Mouse (Mus musculus) liver, embryonic 14.5 days (tissue): ENCODE results near the gene Bsx. TPM values are rescaled to one million over a fixed set of nuclear protein-coding genes. Genes with fewer than 3 reads are reported as not detected.

Source experiments
- ATAC-seq: fragments of 200-750 bp; cut with Nextera tagmentation; 2 replicates; pipeline ENCODE4 v1.8.0; 2017; ENCODE audit warnings: moderate number of reproducible peaks, mild to moderate bottlenecking, moderate library complexity; ENCODE audit not compliant: insufficient read depth
- DNase-seq, 3 experiments: peaks; one replicate each; pipeline ENCODE4 v3.0.0-alpha.2; 2012 to 2013; ENCODE audit warnings: low read depth in 3 of 3, low spot score in 3 of 3
- H3K27ac ChIP-seq: fragments of 300-500 bp; sonication (generic); 2 replicates; pipeline ENCODE4 v1.5.1; 2014; ENCODE audit warnings: moderate library complexity, mild to moderate bottlenecking, control low read depth, inconsistent platforms
- H3K27me3 ChIP-seq: fragments of 300-500 bp; sonication (generic); 2 replicates; pipeline ENCODE4 v1.6.1; 2014; ENCODE audit warnings: mild to moderate bottlenecking, low read length, moderate library complexity; ENCODE audit not compliant: control insufficient read depth, insufficient read depth
- H3K36me3 ChIP-seq: fragments of 300-500 bp; sonication (generic); replicated peaks from 2 replicates; pipeline ENCODE4 v1.6.1; 2014; ENCODE audit warnings: low read depth; ENCODE audit not compliant: control insufficient read depth, insufficient read depth
- H3K4me1 ChIP-seq, 2 experiments: fragments of 200-500 bp in 1 of 2; fragments of 300-500 bp in 1 of 2; sonication (generic) in 1 of 2; replicated peaks; 2 replicates each; pipeline ENCODE4 v1.6.1; 2012 to 2014; ENCODE audit warnings: antibody characterized with exemption in 1 of 2, inconsistent platforms in 1 of 2, low read length in 1 of 2; ENCODE audit not compliant: control insufficient read depth in 2 of 2, insufficient read depth in 2 of 2
- H3K4me2 ChIP-seq: fragments of 300-500 bp; sonication (generic); 2 replicates; pipeline ENCODE4 v1.6.1; 2014; ENCODE audit warnings: low read depth, mild to moderate bottlenecking, control low read depth, moderate library complexity
- H3K4me3 ChIP-seq, 2 experiments: fragments of 200-500 bp in 1 of 2; fragments of 300-500 bp in 1 of 2; sonication (generic) in 1 of 2; 2 replicates each; pipeline ENCODE4 v1.5.1; 2012 to 2014; ENCODE audit warnings: low read depth in 2 of 2, low read length in 2 of 2, mild to moderate bottlenecking in 2 of 2, control low read depth in 1 of 2, inconsistent platforms in 1 of 2, moderate library complexity in 1 of 2; ENCODE audit not compliant: insufficient read depth in 1 of 2
- H3K9ac ChIP-seq: fragments of 300-500 bp; sonication (generic); replicated peaks from 2 replicates; pipeline ENCODE4 v1.6.1; 2014; ENCODE audit warnings: mild to moderate bottlenecking, control low read depth, moderate library complexity
- H3K9me3 ChIP-seq: fragments of 300-500 bp; sonication (generic); 2 replicates; pipeline ENCODE4 v1.6.1; 2016; ENCODE audit warnings: low read length, mixed read lengths; ENCODE audit not compliant: control insufficient read depth
- CTCF ChIP-seq: IDR thresholded peaks from 2 replicates; pipeline ENCODE4 v1.5.1; 2016; ENCODE audit warnings: antibody characterized with exemption, low read depth, control low read depth
- EP300 ChIP-seq: IDR thresholded peaks from 2 replicates; pipeline ENCODE4 v1.6.1; 2016; ENCODE audit warnings: antibody characterized with exemption, low read depth
- WGBS: fragments of 180-500 bp; shearing (Covaris S2); extraction: QIAGEN DNeasy Blood & Tissue Kit; methylation state at CpG from one replicate; pipeline ENCODE4 v1.1.7; 2014; ENCODE audit not compliant: insufficient replicate concordance; 5-methylcytosine and 5-hydroxymethylcytosine counted together
- polyA plus RNA-seq, 2 experiments: library from polyadenylated mRNA; depleted of rRNA in 1 of 2; stranded (reverse) in 1 of 2; unstranded in 1 of 2; fragments of >200 nt; fragmentation: Nextera tagmentation in 1 of 2; extraction: Ambion mirVana in 1 of 2; gene quantifications; 2 replicates each; pipeline versions ENCODE4 v1.2.1 to v1.2.3; 2012 to 2014

Bsx gene
- polyA plus RNA-seq, 2 experiments = 0.01 TPM; not detected in 1

- Histone ChIP-seq H3K9ac (no peak overlapping the region), H3K9me3 (no peaks in the 10 kb centered on the region), H3K27me3 (peaks cover 91% of the 10 kb centered on the region), H3K4me3 (no peak overlapping the region), H3K36me3 (no peaks in the 10 kb centered on the region), H3K27ac (no peak overlapping the region), H3K4me2 (no peak overlapping the region), H3K4me1 (no peaks in the 10 kb centered on the region)
- no peak for ATAC-seq
- TF ChIP-seq CTCF (no peak), EP300 (no peak)
- 6% methylated on average over 5 of the region's 5 CpGs for WGBS
- DNase-seq = no peak
These were observed 2.8 kb downstream of the Bsx start for GRCm38 (mm10) chr9:40876693-40877092.

- DNase-seq = no peak
- no peaks in the 10 kb centered on the region for H3K36me3 ChIP-seq
- no peak overlapping the region for H3K9ac ChIP-seq
- 2% methylated on average over 42 of the region's 42 CpGs for WGBS
- H3K4me1 ChIP-seq = no peaks in the 10 kb centered on the region
- H3K9me3 ChIP-seq = no peaks in the 10 kb centered on the region
- ATAC-seq = no peak
- peaks cover 85% of the 10 kb centered on the region for H3K27me3 ChIP-seq
- no peak overlapping the region for H3K27ac ChIP-seq
- no peak overlapping the region for H3K4me2 ChIP-seq
- TF ChIP-seq EP300 (no peak), CTCF (no peak)
- 0 out of 4 replicates have a peak overlapping the region, but pooled peaks of 1 of the 2 experiments have one; percentile 16 for H3K4me3 ChIP-seq
These were observed 3.4 kb downstream of the Bsx start for GRCm38 (mm10) chr9:40877146-40877880.

- H3K36me3 ChIP-seq = no peaks in the 10 kb centered on the region
- peaks cover 80% of the 10 kb centered on the region for H3K27me3 ChIP-seq
- no peak overlapping the region for H3K9ac ChIP-seq
- H3K27ac ChIP-seq = no peak overlapping the region
- no peak overlapping the region for H3K4me2 ChIP-seq
- TF ChIP-seq CTCF (no peak), EP300 (no peak)
- WGBS = 1% methylated on average over 29 of the region's 29 CpGs
- ATAC-seq (no peak), DNase-seq (no peak)
- no peaks in the 10 kb centered on the region for H3K4me1 ChIP-seq
- H3K4me3 ChIP-seq = no peak overlapping the region
- no peaks in the 10 kb centered on the region for H3K9me3 ChIP-seq
These were observed 3.9 kb downstream of the Bsx start for GRCm38 (mm10) chr9:40877881-40878235.

- WGBS = 2% methylated on average over 32 of the region's 32 CpGs
These were observed 4.5 kb downstream of the Bsx start for GRCm38 (mm10) chr9:40878291-40878945.

GRCm38 (mm10) chr9:40878998-40879397, 5.1 kb downstream of the Bsx start:
- 4% methylated on average over 14 of the region's 14 CpGs for WGBS
- no peak for ATAC-seq

More at GRCm38 (mm10) chr9:40878291-40878945, 4.5 kb downstream of the Bsx start:
- DNase-seq (no peak), ATAC-seq (no peak)
- no peak overlapping the region for H3K4me3 ChIP-seq
- no peak overlapping the region for H3K9ac ChIP-seq
- TF ChIP-seq CTCF (no peak), EP300 (no peak)
- no peaks in the 10 kb centered on the region for H3K36me3 ChIP-seq
- H3K9me3 ChIP-seq = no peaks in the 10 kb centered on the region
- H3K4me1 ChIP-seq = no peaks in the 10 kb centered on the region
- no peak overlapping the region for H3K27ac ChIP-seq
- H3K27me3 ChIP-seq = peaks cover 75% of the 10 kb centered on the region
- H3K4me2 ChIP-seq = no peak overlapping the region

More at GRCm38 (mm10) chr9:40878998-40879397, 5.1 kb downstream of the Bsx start:
- DNase-seq = no peak
- no peak overlapping the region for H3K9ac ChIP-seq
- no peaks in the 10 kb centered on the region for H3K9me3 ChIP-seq
- no peaks in the 10 kb centered on the region for H3K36me3 ChIP-seq
- TF ChIP-seq EP300 = no peak
- no peak for TF ChIP-seq CTCF
- H3K27ac ChIP-seq = no peak overlapping the region
- H3K4me2 ChIP-seq = no peak overlapping the region
- H3K27me3 ChIP-seq = peaks cover 69% of the 10 kb centered on the region
- no peak overlapping the region for H3K4me3 ChIP-seq
- no peaks in the 10 kb centered on the region for H3K4me1 ChIP-seq
